Mouse (Mus musculus): ENCODE results near the gene Olfr701. TPM values are rescaled to one million over a fixed set of nuclear protein-coding genes. Genes with fewer than 3 reads are reported as not detected.

Gene Olfr701
- not detected in 2 replicates for polyA plus RNA-seq (2012; rRNA removed; ENCODE audit: low replicate concordance)

DNA sequence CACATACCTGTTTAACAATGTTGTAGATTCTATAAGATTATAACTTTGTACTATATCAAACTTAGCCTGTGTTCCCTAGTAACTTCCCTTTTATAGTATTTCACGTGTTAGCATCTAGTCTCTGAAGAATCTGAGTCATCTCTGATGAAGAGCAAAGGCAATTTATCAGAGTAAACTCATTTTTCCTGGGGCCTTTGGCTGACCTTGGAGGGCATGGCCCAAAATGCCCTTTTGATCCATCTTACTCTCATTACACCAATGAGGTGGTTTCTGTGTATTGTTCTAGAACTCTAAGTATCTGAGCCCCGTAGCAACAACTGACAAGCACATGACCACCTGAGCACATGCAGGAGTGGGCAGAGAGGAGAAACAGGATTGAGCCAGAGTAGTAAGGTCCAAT, at the start of gene Olfr701:
Gene Olfr701, plus strand, starts transcription at position 301 of the 400 bp plus-strand sequence.

DNA sequence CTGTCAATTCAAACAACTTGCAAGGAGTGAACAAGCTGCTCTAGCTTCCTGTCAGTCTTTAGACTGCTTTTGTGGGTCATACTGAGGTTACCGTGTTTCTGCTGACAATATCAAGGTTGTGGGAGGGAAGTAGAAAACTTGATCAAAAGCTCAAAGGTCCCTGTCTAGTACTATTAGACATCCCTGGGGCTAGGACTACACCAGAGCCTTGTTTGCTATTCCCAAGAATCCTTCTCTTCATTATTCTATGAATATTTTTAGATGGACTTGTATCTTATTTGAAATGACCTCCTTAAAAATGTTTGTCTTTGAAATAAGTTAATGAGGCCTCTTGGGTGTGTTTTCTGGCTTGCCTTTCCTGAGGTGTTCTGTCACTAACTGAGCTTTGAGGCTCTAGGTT, 20.8 kb upstream of the Olfr701 start, which contains the start of gene Olfr699:
Gene Olfr699, minus strand, starts transcription at position 101 of the 400 bp plus-strand sequence.

DNA sequence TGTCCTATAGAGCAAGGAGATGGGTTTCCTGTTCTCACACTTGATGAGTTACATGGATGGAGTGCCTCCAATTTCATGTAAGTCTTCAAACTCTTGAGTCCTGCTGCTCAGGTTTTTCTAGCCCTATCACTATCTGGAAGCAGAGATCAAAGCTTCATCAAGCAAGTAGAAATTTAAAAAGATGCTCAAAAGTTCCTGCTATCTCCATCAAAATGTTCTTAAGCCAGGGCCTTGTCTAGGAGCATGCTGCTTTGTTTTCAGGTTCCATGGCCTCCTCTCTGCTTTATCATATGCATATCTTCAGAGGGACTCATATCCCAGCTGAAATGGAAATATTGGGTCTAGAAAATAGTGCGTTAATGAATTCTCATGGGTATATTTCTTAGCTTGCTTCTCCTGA, 5.2 kb upstream of the Olfr701 start, which contains the start of gene Olfr700:
Gene Olfr700, minus strand, starts transcription at position 101 of the 400 bp plus-strand sequence.

DNA sequence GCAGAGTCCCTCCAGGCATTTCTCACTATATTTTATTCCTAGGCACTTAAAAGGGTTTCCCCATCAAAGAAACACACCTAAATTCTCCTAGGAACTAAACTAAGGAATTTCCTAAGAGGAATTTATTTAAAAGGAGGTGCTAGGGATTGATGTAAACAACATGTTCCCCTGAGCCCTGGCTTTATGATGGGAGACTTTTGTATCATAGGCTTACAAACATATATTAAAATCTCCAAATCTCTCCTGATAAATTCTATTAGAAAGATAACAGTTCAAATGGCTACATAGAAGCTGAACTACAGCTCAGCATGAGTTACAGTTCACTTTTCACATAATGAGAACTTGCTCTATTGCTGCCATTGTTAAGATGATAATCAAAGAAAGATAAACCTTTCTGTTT, 19.9 kb downstream of the Olfr701 start, which contains the start of gene Olfr702:
Gene Olfr702, minus strand, starts transcription at position 101 of the 400 bp plus-strand sequence.

DNA sequence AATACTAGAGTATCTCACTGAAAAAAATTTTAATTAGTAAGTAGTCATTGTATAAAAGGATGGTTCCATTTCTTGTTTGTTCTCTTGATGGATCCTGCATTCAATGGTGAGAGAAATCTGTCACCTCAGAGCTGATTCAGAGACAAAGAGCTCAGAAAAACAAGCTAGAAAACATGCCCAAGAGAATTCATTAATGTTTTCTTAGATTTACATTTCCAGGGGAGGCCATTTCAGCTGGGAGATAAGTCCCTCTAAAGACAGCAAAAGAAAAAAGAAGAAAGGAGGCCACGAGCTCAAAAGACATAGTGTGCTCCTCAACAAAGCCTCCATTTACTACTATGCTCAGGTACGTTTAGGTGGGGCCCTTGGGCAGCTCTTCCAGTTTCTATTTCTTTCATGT, 29.1 kb downstream of the Olfr701 start, which contains the start of gene Olfr703:
Gene Olfr703, plus strand, starts transcription at position 301 of the 400 bp plus-strand sequence.

DNA sequence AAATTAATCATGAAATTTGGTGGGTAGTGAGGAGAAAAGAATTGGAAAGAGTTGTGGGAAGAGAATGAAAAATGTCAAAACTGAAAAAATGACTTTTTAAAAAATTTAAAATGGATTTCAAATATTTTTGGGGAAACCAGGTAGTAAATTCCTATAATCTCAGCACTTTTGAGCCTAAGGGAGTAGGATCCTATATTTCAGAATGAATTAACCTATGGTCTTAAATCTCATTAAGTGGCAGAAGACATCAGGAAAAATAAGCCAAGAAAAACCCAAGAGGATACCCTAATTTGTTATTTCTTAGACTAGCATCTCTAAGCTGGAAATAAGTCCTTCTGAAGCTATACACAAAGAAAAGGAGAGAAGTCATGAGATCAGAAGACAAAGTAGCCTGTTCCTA, 49.0 kb downstream of the Olfr701 start, which contains the start of gene Olfr704:
Gene Olfr704, plus strand, starts transcription at position 301 of the 400 bp plus-strand sequence.

Other genes with a start within 250 kb of the Olfr701 start
- gene Olfr693, start 133.5 kb upstream of the Olfr701 start, polyA plus RNA-seq (2012; rRNA removed; ENCODE audit: low replicate concordance), result not detected in 2 replicates
- not detected in 2 replicates for gene Olfr694, start 122.3 kb upstream of the Olfr701 start, polyA plus RNA-seq (2012; rRNA removed; ENCODE audit: low replicate concordance)
- not detected in 2 replicates for gene Olfr695, start 97.7 kb upstream of the Olfr701 start, polyA plus RNA-seq (2012; rRNA removed; ENCODE audit: low replicate concordance)
- not detected in 2 replicates for gene Olfr697, start 71.7 kb upstream of the Olfr701 start, polyA plus RNA-seq (2012; rRNA removed; ENCODE audit: low replicate concordance)
- not detected in 2 replicates for gene Olfr698, start 58.7 kb upstream of the Olfr701 start, polyA plus RNA-seq (2012; rRNA removed; ENCODE audit: low replicate concordance)
- not detected in 2 replicates for gene Olfr699, start 20.9 kb upstream of the Olfr701 start, polyA plus RNA-seq (2012; rRNA removed; ENCODE audit: low replicate concordance)
- gene Olfr700, start 5.3 kb upstream of the Olfr701 start, polyA plus RNA-seq (2012; rRNA removed; ENCODE audit: low replicate concordance), result not detected in 2 replicates
- gene Olfr702, start 19.8 kb downstream of the Olfr701 start, polyA plus RNA-seq (2012; rRNA removed; ENCODE audit: low replicate concordance), result not detected in 2 replicates
- gene Olfr703, start 29.2 kb downstream of the Olfr701 start, polyA plus RNA-seq (2012; rRNA removed; ENCODE audit: low replicate concordance), result not detected in 2 replicates
- not detected in 2 replicates for gene Olfr704, start 49.1 kb downstream of the Olfr701 start, polyA plus RNA-seq (2012; rRNA removed; ENCODE audit: low replicate concordance)
- not detected in 2 replicates for gene Olfr705, start 62.8 kb downstream of the Olfr701 start, polyA plus RNA-seq (2012; rRNA removed; ENCODE audit: low replicate concordance)
- not detected in 2 replicates for gene Olfr706, start 74.0 kb downstream of the Olfr701 start, polyA plus RNA-seq (2012; rRNA removed; ENCODE audit: low replicate concordance)
- not detected in 2 replicates for gene Olfr707, start 87.1 kb downstream of the Olfr701 start, polyA plus RNA-seq (2012; rRNA removed; ENCODE audit: low replicate concordance)
- gene Olfr1532-ps1, start 93.9 kb downstream of the Olfr701 start, polyA plus RNA-seq (2012; rRNA removed; ENCODE audit: low replicate concordance), result not detected in 2 replicates
- not detected in 2 replicates for gene Olfr709-ps1, start 118.1 kb downstream of the Olfr701 start, polyA plus RNA-seq (2012; rRNA removed; ENCODE audit: low replicate concordance)
- not detected in 2 replicates for gene Olfr710, start 134.2 kb downstream of the Olfr701 start, polyA plus RNA-seq (2012; rRNA removed; ENCODE audit: low replicate concordance)
- not detected in 2 replicates for gene Olfr6, start 149.8 kb downstream of the Olfr701 start, polyA plus RNA-seq (2012; rRNA removed; ENCODE audit: low replicate concordance)
- gene Olfr711, start 161.3 kb downstream of the Olfr701 start, polyA plus RNA-seq (2012; rRNA removed; ENCODE audit: low replicate concordance), result not detected in 2 replicates
- gene Olfr2, start 191.9 kb downstream of the Olfr701 start, polyA plus RNA-seq (2012; rRNA removed; ENCODE audit: low replicate concordance), result not detected in 2 replicates
- not detected in 2 replicates for gene Olfr713, start 217.0 kb downstream of the Olfr701 start, polyA plus RNA-seq (2012; rRNA removed; ENCODE audit: low replicate concordance)

All from subcutaneous adipose tissue, adult 2 months (tissue).